Mouse (Mus musculus): Measurements from ENCODE around the gene Ilf2. TPM values are rescaled to one million over a fixed set of nuclear protein-coding genes. Genes with fewer than 3 reads are reported as not detected.

The Ilf2 gene
- polyA plus RNA-seq, 1 experiment from 2014 or later, result 103 TPM

DNA sequence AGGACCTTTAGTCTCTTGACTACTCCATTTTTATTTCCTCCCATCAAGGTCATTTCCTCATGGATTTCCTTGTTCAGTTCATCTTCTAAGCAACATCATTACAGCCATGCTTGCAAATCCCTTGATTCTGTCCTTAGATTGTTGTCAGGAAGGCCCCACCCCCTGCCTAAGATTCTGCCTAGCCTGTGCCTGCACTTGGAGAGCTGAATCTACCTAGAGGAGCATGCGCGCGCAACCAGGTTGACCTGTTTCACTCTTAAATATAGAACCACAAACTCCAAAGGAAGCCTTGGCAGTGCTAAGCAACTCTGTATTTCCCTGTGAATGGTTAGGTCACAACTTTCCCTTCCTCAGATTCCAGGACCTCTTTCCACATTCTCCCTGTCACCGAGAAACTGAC, 41.8 kb downstream of the Ilf2 start:
- peaks cover 20% of the 10 kb centered on the region for H3K4me1 ChIP-seq (ENCODE audit: control insufficient read depth, insufficient read depth, low read length)
- H3K4me3 ChIP-seq (ENCODE audit: low read length), result no peak overlapping the region
- H3K36me3 ChIP-seq (ENCODE audit: control insufficient read depth, insufficient read depth), result no peaks in the 10 kb centered on the region
- no peaks in the 10 kb centered on the region for H3K27me3 ChIP-seq (ENCODE audit: control insufficient read depth, insufficient read depth, low read length)
- H3K27ac ChIP-seq (ENCODE audit: low read length), result no peak overlapping the region
- no peaks in the 10 kb centered on the region for H3K9me3 ChIP-seq (replicated peaks; ENCODE audit: control insufficient read depth, low read length)
- WGBS, result 71% methylated on average over 4 of the region's 4 CpGs
- no peak overlapping the region for H3K4me2 ChIP-seq (ENCODE audit: low read depth, low read length)
- no peak for ATAC-seq (replicated peaks; ENCODE audit: extremely low read depth, insufficient read depth, low FRiP score)
- no peak overlapping the region for H3K9ac ChIP-seq (ENCODE audit: low read length)

- Histone ChIP-seq H3K9me3 (replicated peaks; ENCODE audit: control insufficient read depth, low read length) (peaks cover 4% of the 10 kb centered on the region; the same call in 1 of the 2 replicates), H3K9ac (ENCODE audit: low read length) (no peak overlapping the region), H3K36me3 (ENCODE audit: control insufficient read depth, insufficient read depth) (peaks cover 5% of the 10 kb centered on the region), H3K27me3 (ENCODE audit: control insufficient read depth, insufficient read depth, low read length) (no peaks in the 10 kb centered on the region), H3K27ac (ENCODE audit: low read length) (no peak overlapping the region), H3K4me2 (ENCODE audit: low read depth, low read length) (no peak overlapping the region), H3K4me3 (ENCODE audit: low read length) (no peak overlapping the region), H3K4me1 (ENCODE audit: control insufficient read depth, insufficient read depth, low read length) (no peaks in the 10 kb centered on the region; the same call in 1 of the 2 replicates)
- ATAC-seq (replicated peaks; ENCODE audit: extremely low read depth, insufficient read depth, low FRiP score), result 0 out of 2 replicates have a peak, but pooled peaks have one; percentile 42
- 53% methylated on average over 4 of the region's 4 CpGs for WGBS
Observed at GRCm38 (mm10) chr3:90525421-90525820, 49.5 kb downstream of the Ilf2 start.

GRCm38 (mm10) chr3:90526076-90526475, 50.1 kb downstream of the Ilf2 start:
- Histone ChIP-seq H3K4me1 (ENCODE audit: control insufficient read depth, insufficient read depth, low read length) (no peaks in the 10 kb centered on the region; the same call in 1 of the 2 replicates), H3K27me3 (ENCODE audit: control insufficient read depth, insufficient read depth, low read length) (no peaks in the 10 kb centered on the region), H3K36me3 (ENCODE audit: control insufficient read depth, insufficient read depth) (peaks cover 5% of the 10 kb centered on the region), H3K9ac (ENCODE audit: low read length) (no peak overlapping the region), H3K9me3 (replicated peaks; ENCODE audit: control insufficient read depth, low read length) (peaks cover 4% of the 10 kb centered on the region; the same call in 1 of the 2 replicates), H3K4me3 (ENCODE audit: low read length) (no peak overlapping the region), H3K27ac (ENCODE audit: low read length) (no peak overlapping the region), H3K4me2 (ENCODE audit: low read depth, low read length) (no peak overlapping the region)
- WGBS, result 73% methylated on average over 2 of the region's 2 CpGs
- no peak for ATAC-seq (replicated peaks; ENCODE audit: extremely low read depth, insufficient read depth, low FRiP score)

DNA sequence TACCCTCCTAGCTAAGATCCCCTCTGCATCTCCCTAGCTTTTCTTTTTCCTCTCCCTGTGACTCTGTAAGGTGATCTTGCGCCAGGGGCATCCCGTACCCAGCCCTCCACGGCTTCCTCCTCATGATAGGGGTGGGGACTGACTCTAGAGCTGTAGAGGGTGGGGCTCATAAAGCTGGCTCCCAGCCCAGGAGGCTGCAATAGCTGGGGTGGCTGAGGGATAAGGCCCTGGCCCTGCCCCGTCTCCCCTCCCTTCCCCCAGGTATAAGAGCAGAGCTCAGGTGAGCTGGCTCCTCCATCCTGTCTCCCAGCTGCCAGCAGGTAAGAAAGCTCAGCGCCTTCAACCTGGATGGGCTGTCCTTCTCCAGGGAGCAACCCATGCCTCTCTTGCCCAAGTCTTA, 50.7 kb downstream of the Ilf2 start, which contains the start of gene S100a14:
Gene S100a14 (plus strand): TSS at position 277 of the 400 bp plus-strand sequence.
- Histone ChIP-seq H3K27ac (ENCODE audit: low read length) (no peak within 1 kb of the TSS), H3K4me1 (ENCODE audit: control insufficient read depth, insufficient read depth, low read length) (no peaks in the 10 kb centered on the region; the same call in 1 of the 2 replicates), H3K27me3 (ENCODE audit: control insufficient read depth, insufficient read depth, low read length) (no peaks in the 10 kb centered on the region), H3K36me3 (ENCODE audit: control insufficient read depth, insufficient read depth) (peaks cover 5% of the 10 kb centered on the region), H3K4me2 (ENCODE audit: low read depth, low read length) (no peak within 1 kb of the TSS), H3K9ac (ENCODE audit: low read length) (no peak within 1 kb of the TSS), H3K9me3 (replicated peaks; ENCODE audit: control insufficient read depth, low read length) (peaks cover 4% of the 10 kb centered on the region; the same call in 1 of the 2 replicates), H3K4me3 (ENCODE audit: low read length) (no peak within 1 kb of the TSS)
- peak; percentile 59 for ATAC-seq (replicated peaks; ENCODE audit: extremely low read depth, insufficient read depth, low FRiP score)
- WGBS, result 31% methylated on average over 5 of the region's 5 CpGs

DNA sequence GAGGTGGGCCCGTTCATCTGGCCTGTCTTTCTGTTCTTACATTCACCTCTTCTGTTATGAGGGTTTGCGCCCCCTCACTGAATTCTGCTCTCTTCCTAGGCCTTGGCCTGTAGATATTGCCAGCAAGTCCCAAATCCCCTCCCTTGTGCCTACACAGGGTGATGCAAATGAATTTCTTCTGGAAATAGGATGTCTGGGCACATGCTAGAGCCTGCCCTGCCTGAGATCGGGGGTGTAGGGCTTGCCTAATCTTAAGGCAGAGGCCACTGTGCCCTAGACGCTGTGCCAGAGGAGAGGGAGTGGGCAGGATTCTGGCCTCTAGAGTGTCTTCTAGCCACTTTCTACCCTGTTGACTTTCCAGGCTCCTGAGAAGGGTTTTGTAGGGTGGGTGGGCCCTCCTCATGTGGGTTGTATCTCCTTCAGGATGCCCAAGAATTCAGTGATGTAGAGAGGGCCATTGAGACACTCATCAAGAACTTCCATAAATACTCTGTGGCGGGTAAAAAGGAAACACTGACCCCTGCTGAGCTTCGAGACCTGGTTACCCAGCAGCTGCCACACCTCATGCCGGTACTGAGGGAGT, 51.5 kb downstream of the Ilf2 start:
- H3K9ac ChIP-seq (ENCODE audit: low read length), result no peak overlapping the region
- ATAC-seq (replicated peaks; ENCODE audit: extremely low read depth, insufficient read depth, low FRiP score), result no peak
- no peak overlapping the region for H3K4me3 ChIP-seq (ENCODE audit: low read length)
- peaks cover 4% of the 10 kb centered on the region; the same call in 1 of the 2 replicates for H3K9me3 ChIP-seq (replicated peaks; ENCODE audit: control insufficient read depth, low read length)
- 79% methylated on average over 7 of the region's 7 CpGs for WGBS
- H3K36me3 ChIP-seq (ENCODE audit: control insufficient read depth, insufficient read depth), result peaks cover 5% of the 10 kb centered on the region
- no peak overlapping the region for H3K27ac ChIP-seq (ENCODE audit: low read length)
- H3K4me1 ChIP-seq (ENCODE audit: control insufficient read depth, insufficient read depth, low read length), result no peaks in the 10 kb centered on the region; the same call in 1 of the 2 replicates
- H3K4me2 ChIP-seq (ENCODE audit: low read depth, low read length), result no peak overlapping the region
- H3K27me3 ChIP-seq (ENCODE audit: control insufficient read depth, insufficient read depth, low read length), result no peaks in the 10 kb centered on the region

DNA sequence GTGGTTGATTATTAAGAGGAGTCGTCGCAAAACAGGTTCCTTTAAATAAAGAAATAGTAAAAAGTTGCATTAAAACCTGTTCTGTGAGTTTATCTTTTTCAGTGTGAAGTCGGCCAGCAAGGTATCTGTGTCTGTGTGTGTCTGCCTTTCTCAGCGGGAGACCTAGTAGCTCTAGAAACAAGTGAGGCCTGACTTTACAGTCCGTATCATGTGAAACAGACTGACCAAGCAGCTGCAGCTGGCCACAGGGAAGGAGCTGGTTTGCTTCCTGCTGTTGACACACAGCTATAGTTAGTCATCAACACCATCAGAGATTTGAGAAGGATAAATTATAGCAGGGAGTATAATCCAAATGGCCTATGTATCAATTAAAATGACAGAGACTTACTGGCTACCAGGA, 55.8 kb downstream of the Ilf2 start:
- Histone ChIP-seq H3K9ac (ENCODE audit: low read length) (no peak overlapping the region), H3K9me3 (replicated peaks; ENCODE audit: control insufficient read depth, low read length) (no peaks in the 10 kb centered on the region), H3K4me3 (ENCODE audit: low read length) (no peak overlapping the region), H3K27ac (ENCODE audit: low read length) (no peak overlapping the region), H3K4me1 (ENCODE audit: control insufficient read depth, insufficient read depth, low read length) (no peaks in the 10 kb centered on the region), H3K4me2 (ENCODE audit: low read depth, low read length) (no peak overlapping the region), H3K36me3 (ENCODE audit: control insufficient read depth, insufficient read depth) (no peaks in the 10 kb centered on the region), H3K27me3 (ENCODE audit: control insufficient read depth, insufficient read depth, low read length) (no peaks in the 10 kb centered on the region)
- 68% methylated on average over 5 of the region's 5 CpGs for WGBS
- ATAC-seq (replicated peaks; ENCODE audit: extremely low read depth, insufficient read depth, low FRiP score), result no peak

DNA sequence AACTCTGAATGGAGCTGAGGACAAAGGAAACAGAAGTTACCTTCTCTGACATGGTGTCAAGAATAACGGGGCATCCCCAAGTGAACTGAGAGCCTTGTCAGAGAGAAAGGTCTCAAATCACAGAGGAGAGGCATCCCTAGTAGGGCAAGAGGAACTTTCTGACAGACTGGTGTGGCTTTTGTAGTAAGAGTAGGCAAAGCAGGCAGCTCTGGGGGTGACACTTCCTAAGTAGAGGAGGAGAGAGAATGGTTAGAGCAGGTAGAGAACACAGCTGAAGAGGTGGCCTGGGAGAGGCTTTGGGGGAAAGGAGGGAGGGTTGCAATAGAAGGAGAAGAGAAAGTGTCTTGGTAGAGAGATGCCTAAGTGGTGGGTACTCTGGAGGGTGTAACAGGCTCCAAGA, 59.5 kb downstream of the Ilf2 start:
- H3K9ac ChIP-seq (ENCODE audit: low read length), result no peak overlapping the region
- no peak overlapping the region for H3K4me3 ChIP-seq (ENCODE audit: low read length)
- no peaks in the 10 kb centered on the region for H3K27me3 ChIP-seq (ENCODE audit: control insufficient read depth, insufficient read depth, low read length)
- no peak overlapping the region for H3K4me2 ChIP-seq (ENCODE audit: low read depth, low read length)
- H3K36me3 ChIP-seq (ENCODE audit: control insufficient read depth, insufficient read depth), result no peaks in the 10 kb centered on the region
- ATAC-seq (replicated peaks; ENCODE audit: extremely low read depth, insufficient read depth, low FRiP score), result no peak
- H3K4me1 ChIP-seq (ENCODE audit: control insufficient read depth, insufficient read depth, low read length), result peaks cover 4% of the 10 kb centered on the region; the same call in 1 of the 2 replicates
- H3K27ac ChIP-seq (ENCODE audit: low read length), result no peak overlapping the region
- no peaks in the 10 kb centered on the region for H3K9me3 ChIP-seq (replicated peaks; ENCODE audit: control insufficient read depth, low read length)
- WGBS, result 62% methylated on average over 1 of the region's 1 CpGs

DNA sequence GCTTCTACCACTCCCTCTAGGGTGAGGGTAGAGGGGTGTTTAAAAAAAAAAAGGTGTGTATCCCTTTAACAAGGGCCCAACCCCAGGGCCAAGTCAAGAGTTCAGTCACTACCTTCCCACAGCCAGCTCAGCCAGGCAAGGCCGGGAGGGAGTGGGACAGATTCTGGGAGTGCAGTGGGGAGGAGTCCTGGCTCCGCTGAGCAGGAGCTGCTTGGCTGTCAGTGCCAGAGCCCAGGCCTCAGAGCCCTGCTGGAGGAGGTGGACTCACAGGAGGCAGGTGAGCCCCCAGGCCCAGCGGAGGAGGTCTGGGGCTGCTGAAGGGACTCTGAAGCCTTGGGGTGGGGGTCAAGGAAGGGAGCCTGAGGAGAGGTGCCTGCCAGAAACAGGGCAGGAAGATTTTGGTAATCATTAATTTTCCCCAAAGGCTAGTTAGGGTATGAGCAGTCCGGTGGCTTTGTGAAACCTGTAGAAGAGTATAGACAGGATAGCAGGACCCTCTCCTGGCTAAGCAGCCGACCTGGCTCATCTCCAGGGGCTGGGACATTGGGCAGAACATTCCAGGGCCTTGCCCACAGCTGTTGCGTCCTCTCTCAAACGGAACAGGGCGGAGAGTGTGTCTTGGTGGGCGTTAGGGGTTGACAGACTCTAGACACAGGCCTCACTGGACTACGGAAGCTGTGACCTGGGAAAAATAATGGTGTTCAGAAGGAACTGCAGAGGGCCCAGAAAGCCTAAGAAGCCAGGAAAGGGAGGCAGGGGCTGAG, 61.4 kb downstream of the Ilf2 start, which contains the start of gene S100a16:
Gene S100a16 (plus strand): TSS at position 114 of the 764 bp plus-strand sequence.
- H3K9me3 ChIP-seq (replicated peaks; ENCODE audit: control insufficient read depth, low read length), result no peaks in the 10 kb centered on the region

DNA sequence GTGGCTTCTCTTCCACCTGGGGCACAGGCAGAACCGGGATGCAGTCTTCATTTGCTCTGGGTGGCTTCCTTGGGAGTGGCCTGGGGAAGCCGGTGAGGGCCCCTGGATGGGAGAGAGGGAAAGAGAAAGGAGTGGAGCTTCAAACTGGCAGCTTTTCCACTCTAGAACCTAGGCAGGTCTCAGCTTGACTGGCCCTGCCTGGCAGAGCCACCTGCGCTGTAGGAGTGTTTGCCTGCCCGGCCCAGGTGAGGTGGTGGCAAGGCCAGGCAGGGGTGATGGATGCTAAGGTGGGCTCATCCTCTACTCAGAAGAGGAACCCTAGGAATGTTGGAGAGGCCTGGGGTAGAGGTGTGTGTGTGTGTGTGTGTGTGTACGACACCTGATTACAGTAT, 62.0 kb downstream of the Ilf2 start:
- 71% methylated on average over 5 of the region's 5 CpGs for WGBS
- Histone ChIP-seq H3K36me3 (ENCODE audit: control insufficient read depth, insufficient read depth) (no peaks in the 10 kb centered on the region), H3K4me2 (ENCODE audit: low read depth, low read length) (peak overlapping the region; percentile 31), H3K27ac (ENCODE audit: low read length) (peak overlapping the region; percentile 19; the same call in 1 of the 2 replicates), H3K9me3 (replicated peaks; ENCODE audit: control insufficient read depth, low read length) (no peaks in the 10 kb centered on the region), H3K4me3 (ENCODE audit: low read length) (peak overlapping the region; percentile 26), H3K9ac (ENCODE audit: low read length) (peak overlapping the region; percentile 58; the same call in 1 of the 2 replicates), H3K4me1 (ENCODE audit: control insufficient read depth, insufficient read depth, low read length) (peaks cover 8% of the 10 kb centered on the region; the same call in 1 of the 2 replicates), H3K27me3 (ENCODE audit: control insufficient read depth, insufficient read depth, low read length) (no peaks in the 10 kb centered on the region)
- ATAC-seq (replicated peaks; ENCODE audit: extremely low read depth, insufficient read depth, low FRiP score), result no peak

More for the DNA sequence above, 61.4 kb downstream of the Ilf2 start, which contains the start of gene S100a16:
- no peaks in the 10 kb centered on the region for H3K36me3 ChIP-seq (ENCODE audit: control insufficient read depth, insufficient read depth)
- WGBS, result 41% methylated on average over 10 of the region's 10 CpGs
- H3K27ac ChIP-seq (ENCODE audit: low read length), result peak within 1 kb of the TSS; percentile 19; the same call in 1 of the 2 replicates
- peak within 1 kb of the TSS; percentile 58 for H3K9ac ChIP-seq (ENCODE audit: low read length)
- H3K4me3 ChIP-seq (ENCODE audit: low read length), result peak within 1 kb of the TSS; percentile 26
- H3K4me2 ChIP-seq (ENCODE audit: low read depth, low read length), result peak within 1 kb of the TSS; percentile 31
- H3K27me3 ChIP-seq (ENCODE audit: control insufficient read depth, insufficient read depth, low read length), result no peaks in the 10 kb centered on the region
- peaks cover 8% of the 10 kb centered on the region; the same call in 1 of the 2 replicates for H3K4me1 ChIP-seq (ENCODE audit: control insufficient read depth, insufficient read depth, low read length)
- ATAC-seq (replicated peaks; ENCODE audit: extremely low read depth, insufficient read depth, low FRiP score), result peak; percentile 76
